Mouse (Mus musculus) cerebellum, adult 9-10 months (tissue): ENCODE measurements at regions not wholly inside any gene's neighbourhood (a gene's known extent, or its start where the extent isn't known, plus 50 kb on each side); places are given as distances from the start of the nearest gene placed in this dataset.

Experiments
- DNase-seq: peaks from one replicate; pipeline ENCODE4 v3.0.0; 2022

- peak; percentile 1 for DNase-seq
These were observed 196.4 kb downstream of the Mettl4 start for GRCm38 (mm10) chr17:94553400-94553799.

- DNase-seq = no peak
These were observed 221.1 kb downstream of the Mettl4 start for GRCm38 (mm10) chr17:94528765-94529164.
